Mouse (Mus musculus) CH12.LX (cell line): ENCODE measurements around the gene Ankzf1.

Experiments
- CTCF ChIP-seq, 2 experiments: IDR thresholded peaks in 1 of 2; conservative IDR thresholded peaks in 1 of 2; 2 replicates each; pipeline ENCODE4 v1.5.1; 2011 to 2012; ENCODE audit warnings: low read depth in 2 of 2, low read length in 2 of 2, improper control_type of control experiment in 1 of 2, inconsistent platforms in 1 of 2, mild to moderate bottlenecking in 1 of 2, moderate library complexity in 1 of 2
- MAX ChIP-seq: IDR thresholded peaks from 2 replicates; pipeline ENCODE4 v1.6.1; 2011; ENCODE audit warnings: low read length, improper control_type of control experiment

DNA sequence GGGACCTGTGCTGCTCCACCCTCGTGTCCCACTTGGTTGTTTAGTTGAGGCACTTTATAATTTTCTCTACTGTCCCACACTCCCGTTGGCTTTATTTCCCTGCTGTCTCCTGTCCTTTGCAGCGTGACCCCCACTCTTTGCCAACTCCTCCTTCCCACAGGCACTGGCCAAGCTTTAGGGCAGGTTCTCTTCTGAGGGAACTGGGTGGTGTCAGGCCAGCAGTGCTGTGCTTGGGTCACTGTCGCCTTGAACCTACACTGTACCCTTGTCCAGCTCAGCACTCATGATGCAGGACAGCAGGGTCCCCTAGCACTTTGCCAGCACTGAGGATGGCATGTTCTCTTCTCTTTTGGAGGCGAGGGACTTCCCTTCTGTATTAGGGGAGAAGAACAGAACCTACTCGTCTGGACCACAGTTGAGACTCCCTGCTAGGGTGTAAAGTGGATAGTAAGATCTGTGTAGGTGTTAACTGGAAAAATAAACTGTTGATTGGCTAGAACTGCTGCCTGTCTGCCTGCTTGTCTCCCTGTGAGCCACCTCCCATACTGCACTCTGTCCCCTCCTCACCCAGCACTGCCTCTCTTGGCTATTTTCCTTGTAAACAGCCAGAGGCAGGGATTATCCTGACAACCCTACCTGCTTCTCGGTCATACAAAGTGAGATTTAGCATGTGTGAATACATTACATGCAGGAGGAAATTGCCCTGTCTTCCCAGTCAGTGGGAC lies 44.4 kb upstream of the Ankzf1 start:
- TF ChIP-seq CTCF (conservative IDR thresholded peaks at IDR 0.05 in 1 of 2, IDR thresholded peaks at IDR 0.05 in 1 of 2; ENCODE audit: low read depth in 2 of 2, low read length in 2 of 2): no peak
- TF ChIP-seq MAX: no peak
